Mouse (Mus musculus) C2C12 (cell line): ENCODE measurements around the gene Dynlt1f. TPM values are rescaled to one million over a fixed set of nuclear protein-coding genes. Genes with fewer than 3 reads are reported as not detected.
"Not testable (repeated sequence)": the region's sequence is repeated elsewhere in the genome, so short reads cannot be mapped to it uniquely, and the experiment has no call there.

ENCODE experiments used
- H3K27me3 ChIP-seq: one replicate; pipeline ENCODE4 v1.6.1; 2011; ENCODE audit not compliant: control insufficient read depth, insufficient read depth, insufficient read length
- H3K36me3 ChIP-seq: one replicate; pipeline ENCODE4 v1.6.1; 2011; ENCODE audit not compliant: control insufficient read depth, insufficient read depth
- H3K4me3 ChIP-seq: one replicate; pipeline ENCODE4 v1.5.1; 2011; ENCODE audit warnings: mild to moderate bottlenecking, control low read depth; ENCODE audit not compliant: poor library complexity, insufficient read depth, severe bottlenecking
- H3K79me2 ChIP-seq: one replicate; pipeline ENCODE4 v1.6.1; 2011; ENCODE audit not compliant: control insufficient read depth, insufficient read depth
- H3K79me3 ChIP-seq: one replicate; pipeline ENCODE4 v1.6.1; 2011; ENCODE audit warnings: low read depth, control low read depth
- H3ac ChIP-seq: one replicate; pipeline ENCODE3; 2011; ENCODE audit warnings: low read depth; ENCODE audit not compliant: control insufficient read depth, insufficient read length
- MAX ChIP-seq: IDR thresholded peaks from one replicate; pipeline ENCODE4 v1.6.1; 2011; ENCODE audit warnings: mild to moderate bottlenecking, control low read depth
- polyA plus RNA-seq: library from polyadenylated mRNA; unstranded; fragments of >200 nt; fragmentation: generic; extraction: Trizol; gene quantifications from one replicate; pipeline ENCODE4 v1.2.1, GENCODE M21; 2012; ENCODE audit warnings: missing spikeins

Gene Dynlt1f
- polyA plus RNA-seq, 1 experiment, result 275 TPM

DNA sequence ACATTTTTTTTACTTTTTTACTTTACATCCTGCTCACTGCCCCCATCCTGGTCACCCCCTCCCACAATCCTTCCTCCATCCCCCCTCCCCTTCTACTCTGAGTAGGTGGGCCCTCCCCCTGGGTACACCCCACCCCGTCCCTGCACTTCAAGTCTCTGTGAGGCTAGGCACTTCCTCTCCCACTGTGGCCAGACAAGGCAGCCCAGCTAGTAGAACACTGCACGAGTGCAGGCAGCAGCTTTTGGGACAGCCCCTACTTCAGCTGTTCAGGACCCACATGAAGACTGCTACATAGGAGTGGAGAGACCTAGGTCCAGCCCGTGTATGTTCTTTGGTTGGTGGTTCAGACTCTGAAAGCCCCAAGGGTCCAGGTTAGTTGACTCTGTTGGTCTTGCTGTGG, 7.1 kb upstream of the Dynlt1f start:
- H3K27me3 ChIP-seq, H3ac ChIP-seq, H3K79me3 ChIP-seq, H3K79me2 ChIP-seq, H3K4me3 ChIP-seq, H3K36me3 ChIP-seq: not testable (repeated sequence)

DNA sequence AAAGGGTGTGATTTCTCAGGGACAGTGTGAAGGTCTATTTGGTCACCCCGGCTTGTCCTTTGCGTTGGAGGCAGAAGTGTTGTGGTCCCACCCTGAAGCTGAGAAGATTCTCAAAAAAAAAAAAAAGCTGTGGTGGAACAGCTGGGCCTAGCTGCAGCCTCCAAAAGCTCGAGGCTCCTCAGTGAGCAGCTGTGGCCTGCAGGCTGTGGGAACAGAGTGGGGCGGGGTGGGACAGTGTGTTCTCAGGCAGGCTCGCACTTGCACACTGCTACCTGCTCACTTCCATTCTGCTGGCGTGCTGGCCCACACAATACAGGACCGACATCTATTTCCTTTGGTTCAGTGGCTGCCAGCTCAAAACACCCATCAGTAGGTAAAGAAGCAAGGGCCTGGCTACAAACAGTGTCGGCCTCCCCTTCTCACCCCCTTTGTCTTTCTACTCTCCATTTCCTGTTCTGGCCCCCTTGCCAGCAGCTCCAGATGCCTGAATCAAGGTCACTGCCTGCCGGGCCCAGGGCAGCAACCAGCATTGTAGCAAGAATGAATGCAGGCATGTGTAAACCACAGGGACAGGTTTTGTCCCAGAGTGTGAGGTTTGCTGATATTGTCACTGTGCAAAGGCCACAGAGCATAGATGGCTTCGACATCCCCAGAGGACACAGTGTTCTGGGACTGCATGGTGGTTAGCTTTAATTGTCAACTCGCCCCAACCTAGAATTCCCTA, 5.6 kb upstream of the Dynlt1f start:
- not testable (repeated sequence) for H3K79me3 ChIP-seq, H3K36me3 ChIP-seq, H3ac ChIP-seq, H3K4me3 ChIP-seq, H3K27me3 ChIP-seq, H3K79me2 ChIP-seq

DNA sequence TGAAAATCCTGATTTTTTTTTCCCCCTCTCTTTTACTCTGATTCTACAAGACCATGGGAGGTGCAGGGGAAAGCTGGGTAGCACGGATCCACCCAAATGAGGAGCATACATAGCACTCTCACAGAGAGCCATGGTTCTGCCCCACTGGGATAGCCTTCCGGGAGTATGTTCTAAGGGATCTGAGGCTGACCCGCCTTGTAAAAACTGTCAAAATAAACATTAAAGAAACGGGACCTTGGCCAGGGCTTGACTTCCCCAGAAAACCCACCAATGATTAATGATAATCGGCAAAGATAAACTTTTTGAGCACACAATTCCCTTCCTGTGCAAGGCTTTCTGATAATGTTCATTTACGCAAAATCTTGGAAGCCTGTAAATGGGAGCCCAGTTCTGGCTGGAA, 4.9 kb upstream of the Dynlt1f start:
- H3K27me3 ChIP-seq, H3ac ChIP-seq, H3K4me3 ChIP-seq, H3K79me2 ChIP-seq, H3K79me3 ChIP-seq, H3K36me3 ChIP-seq: not testable (repeated sequence)

GRCm38 (mm10) chr17:6658801-6659200, 3.1 kb upstream of the Dynlt1f start, which contains the start of gene Sytl3:
Gene Sytl3 (plus strand): TSS chr17:6659093.
- H3K79me3 ChIP-seq, H3K79me2 ChIP-seq, H3K4me3 ChIP-seq, H3ac ChIP-seq, H3K36me3 ChIP-seq, H3K27me3 ChIP-seq: not testable (repeated sequence)

- not testable (repeated sequence) for H3K36me3 ChIP-seq, H3K4me3 ChIP-seq
Observed at GRCm38 (mm10) chr17:6656471-6656870, 771 bp upstream of the Dynlt1f start.

DNA sequence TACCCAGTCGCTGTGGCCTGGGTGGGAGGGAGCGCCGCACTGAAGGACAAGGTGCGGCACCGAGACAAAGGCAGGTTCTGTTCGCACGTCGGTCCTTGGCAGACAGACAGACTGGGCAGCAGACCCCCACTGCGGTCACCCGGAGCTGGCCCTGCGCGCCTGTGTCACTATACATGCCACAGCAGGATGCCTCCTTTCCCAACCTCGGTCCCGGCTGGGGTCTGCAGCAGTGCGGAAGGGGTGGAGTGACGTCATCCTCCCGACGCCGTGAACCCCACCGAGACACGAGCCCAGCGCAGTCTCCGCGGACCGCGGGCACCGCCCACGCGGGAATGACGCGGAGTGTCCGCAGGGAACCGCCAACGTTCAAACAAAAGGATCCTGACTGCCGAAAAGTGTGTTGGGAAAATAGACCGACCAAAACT, 601 bp downstream of the Dynlt1f start:
- not testable (repeated sequence) for H3K79me3 ChIP-seq, H3K79me2 ChIP-seq, H3K27me3 ChIP-seq, H3K36me3 ChIP-seq
- TF ChIP-seq MAX, result peak; percentile 56
- H3ac ChIP-seq, result peak overlapping the region; percentile 44
- H3K4me3 ChIP-seq, result peak overlapping the region; percentile 40

More at GRCm38 (mm10) chr17:6656471-6656870, 771 bp upstream of the Dynlt1f start:
- not testable (repeated sequence) for H3K79me2 ChIP-seq, H3K79me3 ChIP-seq, H3K27me3 ChIP-seq, H3ac ChIP-seq

GRCm38 (mm10) chr17:6653341-6653946, 2.3 kb downstream of the Dynlt1f start:
- not testable (repeated sequence) for H3ac ChIP-seq, H3K27me3 ChIP-seq, H3K79me2 ChIP-seq, H3K4me3 ChIP-seq, H3K79me3 ChIP-seq, H3K36me3 ChIP-seq

GRCm38 (mm10) chr17:6650904-6651565, 4.7 kb downstream of the Dynlt1f start:
- H3ac ChIP-seq, H3K27me3 ChIP-seq, H3K36me3 ChIP-seq, H3K79me2 ChIP-seq, H3K4me3 ChIP-seq, H3K79me3 ChIP-seq: not testable (repeated sequence)

GRCm38 (mm10) chr17:6647452-6647851, 8.2 kb downstream of the Dynlt1f start:
- not testable (repeated sequence) for H3K79me2 ChIP-seq, H3K36me3 ChIP-seq, H3K79me3 ChIP-seq, H3K27me3 ChIP-seq, H3K4me3 ChIP-seq, H3ac ChIP-seq

- H3K36me3 ChIP-seq, H3K27me3 ChIP-seq, H3K79me2 ChIP-seq, H3K79me3 ChIP-seq, H3ac ChIP-seq, H3K4me3 ChIP-seq: not testable (repeated sequence)
Observed at GRCm38 (mm10) chr17:6646841-6647240, 8.9 kb downstream of the Dynlt1f start.

- H3K79me3 ChIP-seq, H3K27me3 ChIP-seq, H3K36me3 ChIP-seq, H3ac ChIP-seq, H3K4me3 ChIP-seq, H3K79me2 ChIP-seq: not testable (repeated sequence)
Observed at GRCm38 (mm10) chr17:6645668-6646067, 10.0 kb downstream of the Dynlt1f start.
